Comparison of ENCODE assay signal across 18 mouse cellular contexts in the genomic region with DNA sequence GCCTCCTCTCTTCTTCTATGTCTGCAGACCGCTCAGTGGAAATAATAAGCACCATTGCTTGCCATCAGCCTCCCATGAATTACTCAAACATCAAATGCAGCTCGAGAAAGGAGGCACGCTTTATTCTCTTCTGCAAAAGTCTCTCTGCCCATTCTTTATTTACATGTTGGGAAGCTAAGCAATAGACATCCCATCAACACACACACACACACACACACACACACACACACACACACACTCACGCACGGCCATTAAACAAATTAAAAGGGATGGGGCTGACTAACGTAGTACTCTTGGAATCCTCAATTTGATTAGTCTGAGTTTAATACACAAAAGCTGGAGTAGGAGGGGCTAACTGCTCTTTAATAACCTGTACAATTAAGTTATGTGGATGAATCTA.
DNase-seq lines count a peak whose midpoint lies in the region; ATAC-seq lines count a peak whose summit lies in the region.
"Had no signal": no experiment of that assay in that cellular context is flagged by ENCODE, and none has a peak within 500 bp of the region (broad histone marks: within the 10 kb centered on the region; RNA-seq: fewer than 3 reads in every experiment).

No protein-coding gene starts in this region.

- H3K9ac ChIP-seq in midbrain, embryonic 16.5 days (ENCODE audit: low read depth, low read length), result no peak overlapping the region
- no peak overlapping the region for H3K9ac ChIP-seq in forebrain, embryonic 12.5 days
- no peak overlapping the region for H3K9ac ChIP-seq in hindbrain, embryonic 15.5 days
- H3K9ac ChIP-seq: limb, embryonic 12.5 days; liver, embryonic 13.5 days; lung, embryonic 15.5 days had no signal

- no peak overlapping the region for H3K4me3 ChIP-seq in midbrain, embryonic 16.5 days (ENCODE audit: low read depth, low read length)
- H3K4me3 ChIP-seq in midbrain, embryonic 10.5 days, result no peak overlapping the region
- no peak overlapping the region for H3K4me3 ChIP-seq in forebrain, embryonic 12.5 days (replicated peaks)
- H3K4me3 ChIP-seq in hindbrain, embryonic 15.5 days, result no peak overlapping the region
- H3K4me3 ChIP-seq: heart, embryonic 10.5 days; limb, embryonic 12.5 days; liver, embryonic 13.5 days; lung, embryonic 15.5 days had no signal

- 49% methylated on average over 6 of the region's 6 CpGs for WGBS in midbrain, embryonic 16.5 days
- WGBS in midbrain, embryonic 10.5 days, result 80% methylated on average over 6 of the region's 6 CpGs
- WGBS in forebrain, embryonic 12.5 days, result 19% methylated on average over 6 of the region's 6 CpGs
- WGBS in hindbrain, embryonic 15.5 days, result 47% methylated on average over 6 of the region's 6 CpGs

- 0 out of 2 replicates have a peak, but pooled peaks have one; percentile 32 for ATAC-seq in midbrain, embryonic 16.5 days
- peak; percentile 55; the same call in 1 of the 2 replicates for ATAC-seq in forebrain, embryonic 12.5 days (ENCODE audit: low FRiP score)
- ATAC-seq in hindbrain, embryonic 15.5 days (ENCODE audit: low FRiP score, low read depth), result no peak; the same call in 1 of the 2 replicates

- no peaks in the 10 kb centered on the region for H3K36me3 ChIP-seq in midbrain, embryonic 16.5 days (ENCODE audit: control insufficient read depth, insufficient read depth, low read length)
- H3K36me3 ChIP-seq in midbrain, embryonic 10.5 days, result no peaks in the 10 kb centered on the region
- H3K36me3 ChIP-seq in forebrain, embryonic 12.5 days (replicated peaks), result no peaks in the 10 kb centered on the region
- no peaks in the 10 kb centered on the region for H3K36me3 ChIP-seq in hindbrain, embryonic 15.5 days
- H3K36me3 ChIP-seq: heart, embryonic 10.5 days; limb, embryonic 12.5 days; liver, embryonic 13.5 days; lung, embryonic 15.5 days had no signal

- no peaks in the 10 kb centered on the region for H3K9me3 ChIP-seq in midbrain, embryonic 16.5 days (replicated peaks; ENCODE audit: control insufficient read depth, low read length, poor library complexity, severe bottlenecking)
- no peaks in the 10 kb centered on the region for H3K9me3 ChIP-seq in midbrain, embryonic 10.5 days (replicated peaks)
- no peaks in the 10 kb centered on the region for H3K9me3 ChIP-seq in forebrain, embryonic 12.5 days
- no peaks in the 10 kb centered on the region for H3K9me3 ChIP-seq in hindbrain, embryonic 15.5 days
- H3K9me3 ChIP-seq: heart, embryonic 10.5 days; limb, embryonic 12.5 days; lung, embryonic 15.5 days had no signal

- DNase-seq in midbrain, embryonic 10.5 days (ENCODE audit: low spot score), result no peak
- DNase-seq in retina, postnatal 1 day, result peak; percentile 71
- no peak for DNase-seq in spleen, postnatal 36 days (ENCODE audit: low spot score in 2 of 2)
- DNase-seq in heart, postnatal 4 days, result no peak
- DNase-seq: cerebellum, postnatal 14 days; gastrocnemius, postnatal 36 days; heart, postnatal 10 days; kidney, adult 11 months; liver, embryonic 13.5 days; thymus, adult 18-20 months had no signal

- no peaks in the 10 kb centered on the region for H3K27me3 ChIP-seq in midbrain, embryonic 16.5 days (ENCODE audit: control insufficient read depth, insufficient read depth, low read depth, low read length)
- no peaks in the 10 kb centered on the region for H3K27me3 ChIP-seq in midbrain, embryonic 10.5 days (ENCODE audit: low read depth, poor library complexity, severe bottlenecking)
- H3K27me3 ChIP-seq in forebrain, embryonic 12.5 days, result 0 out of 2 replicates have a peak, but pooled peaks cover 4% of the 10 kb centered on the region
- H3K27me3 ChIP-seq in hindbrain, embryonic 15.5 days, result no peaks in the 10 kb centered on the region
- H3K27me3 ChIP-seq: limb, embryonic 12.5 days; liver, embryonic 13.5 days; lung, embryonic 15.5 days had no signal

- no peaks in the 10 kb centered on the region for H3K4me1 ChIP-seq in midbrain, embryonic 16.5 days (ENCODE audit: control insufficient read depth, insufficient read depth, low read length)
- 0 out of 2 replicates have a peak, but pooled peaks cover 2% of the 10 kb centered on the region for H3K4me1 ChIP-seq in midbrain, embryonic 10.5 days
- H3K4me1 ChIP-seq in forebrain, embryonic 12.5 days, result peaks cover 17% of the 10 kb centered on the region
- peaks cover 4% of the 10 kb centered on the region; the same call in 1 of the 2 replicates for H3K4me1 ChIP-seq in hindbrain, embryonic 15.5 days (replicated peaks)
- H3K4me1 ChIP-seq: heart, embryonic 10.5 days; limb, embryonic 12.5 days; liver, embryonic 13.5 days; lung, embryonic 15.5 days had no signal

- H3K27ac ChIP-seq in midbrain, embryonic 16.5 days (ENCODE audit: low read length), result no peak overlapping the region
- no peak overlapping the region for H3K27ac ChIP-seq in midbrain, embryonic 10.5 days (replicated peaks)
- H3K27ac ChIP-seq in forebrain, embryonic 12.5 days, result peak overlapping the region; percentile 59; the same call in 1 of the 2 replicates
- H3K27ac ChIP-seq in hindbrain, embryonic 15.5 days (replicated peaks), result no peak overlapping the region; the same call in 1 of the 2 replicates
- H3K27ac ChIP-seq: heart, embryonic 10.5 days; kidney, postnatal 0 days; limb, embryonic 12.5 days; liver, embryonic 13.5 days; lung, embryonic 15.5 days; macrophage had no signal

- H3K4me2 ChIP-seq in midbrain, embryonic 16.5 days (ENCODE audit: low read length), result peak overlapping the region; percentile 15; the same call in 1 of the 2 replicates
- peak overlapping the region; percentile 36 for H3K4me2 ChIP-seq in forebrain, embryonic 12.5 days
- H3K4me2 ChIP-seq in hindbrain, embryonic 15.5 days, result peak overlapping the region; percentile 21
- H3K4me2 ChIP-seq: limb, embryonic 12.5 days; liver, embryonic 13.5 days; lung, embryonic 15.5 days had no signal
